Mouse (Mus musculus): Measurements from ENCODE around the gene Hdac5.

GRCm38 (mm10) chr11:102217876-102218430 is 12.0 kb downstream of the Hdac5 start:
- TF ChIP-seq CTCF (IDR thresholded peaks at IDR 0.05; ENCODE audit: extremely low read depth, insufficient read length, insufficient replicate concordance, low read depth, low read length) (no peak), POLR2A (IDR thresholded peaks at IDR 0.05; ENCODE audit: low read depth, low read length) (no peak)
